Mouse (Mus musculus): ENCODE results near the gene Lpo. TPM values are rescaled to one million over a fixed set of nuclear protein-coding genes. Genes with fewer than 3 reads are reported as not detected.

Gene Lpo
- polyA plus RNA-seq, 1 experiment from 2014 or later, result 0.54 TPM

DNA sequence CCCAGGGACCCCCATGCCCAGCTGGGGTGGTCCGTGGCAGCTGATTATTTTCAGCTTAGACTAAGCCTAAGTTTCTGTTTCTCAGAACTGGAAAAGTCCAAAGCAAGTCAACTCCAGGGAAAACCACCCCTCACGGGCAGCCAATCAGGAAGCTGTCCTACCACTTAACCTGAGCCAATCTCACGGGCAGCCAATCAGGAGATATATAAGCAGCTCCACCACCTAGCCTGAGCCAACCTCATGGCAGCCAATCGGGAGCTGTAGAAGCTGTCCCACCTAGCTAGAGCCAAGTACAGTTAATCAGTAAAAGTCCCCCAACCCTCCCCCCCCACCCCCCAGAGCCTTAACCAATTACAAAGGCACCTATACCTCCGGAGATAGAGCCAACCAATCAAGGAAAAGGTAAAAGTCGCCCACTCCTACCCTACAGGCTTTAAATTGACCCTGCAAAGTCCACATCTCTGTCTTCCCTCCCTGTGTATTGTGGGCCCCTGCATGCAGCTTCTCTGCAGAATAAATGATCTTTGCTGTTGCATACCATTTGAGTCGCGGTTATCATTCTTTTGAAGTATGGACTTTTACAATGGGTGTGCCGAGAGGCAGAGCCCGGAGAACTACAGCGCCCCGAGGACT lies 19.0 kb upstream of the Lpo start:
- Histone ChIP-seq H3K4me3 (replicated peaks) (no peak overlapping the region), H3K27ac (no peak overlapping the region), H3K4me2 (replicated peaks) (no peak overlapping the region), H3K9me3 (no peaks in the 10 kb centered on the region), H3K9ac (replicated peaks) (no peak overlapping the region), H3K36me3 (no peaks in the 10 kb centered on the region), H3K4me1 (replicated peaks) (no peaks in the 10 kb centered on the region), H3K27me3 (no peaks in the 10 kb centered on the region)
- no peak for ATAC-seq
- WGBS, result 82% methylated on average over 12 of the region's 12 CpGs

DNA sequence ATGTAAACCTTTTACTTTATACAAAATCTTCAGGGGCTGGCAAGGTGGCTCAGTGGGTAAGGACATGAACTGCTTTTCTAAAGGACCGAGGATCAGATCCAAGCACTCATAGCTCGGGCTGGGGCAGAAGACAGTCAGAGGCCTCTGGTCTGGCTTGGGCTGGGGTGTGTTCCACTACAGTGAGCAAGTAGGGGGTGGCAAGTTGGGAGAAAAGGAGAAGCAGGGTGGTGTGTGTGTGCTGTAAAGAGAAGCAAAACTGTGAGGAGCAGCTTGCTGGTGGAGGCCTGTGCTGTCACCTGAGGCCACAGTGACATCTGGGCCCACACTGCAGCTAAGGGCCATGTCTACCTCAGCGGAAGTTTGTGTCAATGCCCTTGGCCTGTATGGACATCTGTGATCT lies 13.3 kb upstream of the Lpo start:
- no peak for ATAC-seq
- H3K9me3 ChIP-seq, result no peaks in the 10 kb centered on the region
- no peak overlapping the region for H3K4me2 ChIP-seq (replicated peaks)
- no peaks in the 10 kb centered on the region for H3K27me3 ChIP-seq
- H3K27ac ChIP-seq, result no peak overlapping the region
- H3K4me1 ChIP-seq (replicated peaks), result no peaks in the 10 kb centered on the region
- 82% methylated on average over 3 of the region's 3 CpGs for WGBS
- H3K9ac ChIP-seq (replicated peaks), result no peak overlapping the region
- no peaks in the 10 kb centered on the region for H3K36me3 ChIP-seq
- H3K4me3 ChIP-seq (replicated peaks), result no peak overlapping the region

DNA sequence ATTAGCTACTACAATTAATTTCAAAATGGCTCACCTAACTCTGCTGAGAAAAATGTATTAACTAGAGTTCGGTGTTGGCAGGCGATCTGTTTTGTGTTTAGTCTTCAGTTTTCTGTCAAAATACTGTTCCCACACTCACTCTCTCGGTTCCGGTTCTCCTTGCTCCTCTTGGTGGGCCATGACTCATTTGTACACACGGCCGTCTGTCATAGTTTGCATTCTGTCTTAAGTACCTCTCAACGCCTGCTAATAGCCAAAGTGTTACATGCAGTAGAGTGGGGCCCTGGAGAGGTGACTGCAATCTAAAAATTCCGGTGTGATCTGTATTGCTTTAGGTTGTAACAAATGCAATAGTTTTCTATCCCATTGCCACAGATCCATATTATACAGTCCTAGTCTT lies 12.6 kb upstream of the Lpo start:
- no peak overlapping the region for H3K9ac ChIP-seq (replicated peaks)
- H3K9me3 ChIP-seq, result no peaks in the 10 kb centered on the region
- no peak for ATAC-seq
- 95% methylated on average over 8 of the region's 8 CpGs for WGBS
- no peak overlapping the region for H3K4me2 ChIP-seq (replicated peaks)
- H3K36me3 ChIP-seq, result no peaks in the 10 kb centered on the region
- no peak overlapping the region for H3K4me3 ChIP-seq (replicated peaks)
- no peak overlapping the region for H3K27ac ChIP-seq
- no peaks in the 10 kb centered on the region for H3K4me1 ChIP-seq (replicated peaks)
- no peaks in the 10 kb centered on the region for H3K27me3 ChIP-seq

DNA sequence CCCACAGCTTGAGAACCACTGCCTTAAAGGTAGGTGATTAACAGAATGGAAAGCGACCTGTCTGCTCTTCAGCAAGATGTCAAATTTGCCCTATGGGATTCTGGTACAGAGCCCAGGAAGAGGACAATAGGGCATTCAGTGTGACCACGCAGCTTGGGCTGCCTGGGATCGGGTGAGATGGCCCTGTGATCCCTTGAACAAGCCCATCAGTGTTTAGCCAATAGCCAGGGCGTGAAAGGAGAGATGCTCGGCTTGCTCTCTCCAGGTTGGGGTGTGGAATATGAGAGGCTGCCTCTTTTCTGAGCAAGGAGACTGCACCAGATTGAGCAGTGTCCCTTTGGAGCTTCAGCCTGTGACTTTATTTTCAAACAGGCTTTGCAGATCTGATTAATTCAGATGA lies 6.6 kb downstream of the Lpo start:
- Histone ChIP-seq H3K9me3 (no peaks in the 10 kb centered on the region), H3K4me2 (replicated peaks) (no peak overlapping the region), H3K9ac (replicated peaks) (no peak overlapping the region), H3K36me3 (no peaks in the 10 kb centered on the region), H3K27ac (no peak overlapping the region), H3K4me3 (replicated peaks) (no peak overlapping the region), H3K4me1 (replicated peaks) (peaks cover 10% of the 10 kb centered on the region), H3K27me3 (0 out of 2 replicates have a peak, but pooled peaks cover 3% of the 10 kb centered on the region)
- WGBS, result 41% methylated on average over 5 of the region's 5 CpGs
- no peak for ATAC-seq

DNA sequence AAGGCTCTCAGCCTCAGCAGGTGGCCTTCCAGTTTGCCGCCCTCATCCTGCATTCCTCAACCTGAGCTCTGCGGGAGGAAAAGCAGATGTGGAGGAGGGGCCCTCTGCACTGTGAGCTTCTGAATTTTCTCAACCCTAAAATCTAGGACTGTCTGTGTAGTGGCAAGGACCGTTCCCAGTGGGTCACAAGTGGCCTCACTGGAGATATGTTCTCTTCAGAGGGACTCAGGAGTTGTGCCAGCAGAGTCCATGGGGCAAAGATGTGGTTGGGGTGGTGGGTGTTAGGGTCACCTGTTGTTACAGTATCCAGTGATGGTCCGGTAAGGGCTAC lies 10.7 kb downstream of the Lpo start:
- ATAC-seq, result peak; percentile 58; the same call in 1 of the 2 replicates
- peak overlapping the region; percentile 39 for H3K4me3 ChIP-seq (replicated peaks)
- peak overlapping the region; percentile 58 for H3K4me2 ChIP-seq (replicated peaks)
- WGBS, result 35% methylated on average over 4 of the region's 4 CpGs
- peak overlapping the region; percentile 60 for H3K9ac ChIP-seq (replicated peaks)
- H3K4me1 ChIP-seq (replicated peaks), result peaks cover 19% of the 10 kb centered on the region
- no peaks in the 10 kb centered on the region for H3K9me3 ChIP-seq
- no peaks in the 10 kb centered on the region for H3K36me3 ChIP-seq
- no peak overlapping the region for H3K27ac ChIP-seq
- H3K27me3 ChIP-seq, result no peaks in the 10 kb centered on the region

DNA sequence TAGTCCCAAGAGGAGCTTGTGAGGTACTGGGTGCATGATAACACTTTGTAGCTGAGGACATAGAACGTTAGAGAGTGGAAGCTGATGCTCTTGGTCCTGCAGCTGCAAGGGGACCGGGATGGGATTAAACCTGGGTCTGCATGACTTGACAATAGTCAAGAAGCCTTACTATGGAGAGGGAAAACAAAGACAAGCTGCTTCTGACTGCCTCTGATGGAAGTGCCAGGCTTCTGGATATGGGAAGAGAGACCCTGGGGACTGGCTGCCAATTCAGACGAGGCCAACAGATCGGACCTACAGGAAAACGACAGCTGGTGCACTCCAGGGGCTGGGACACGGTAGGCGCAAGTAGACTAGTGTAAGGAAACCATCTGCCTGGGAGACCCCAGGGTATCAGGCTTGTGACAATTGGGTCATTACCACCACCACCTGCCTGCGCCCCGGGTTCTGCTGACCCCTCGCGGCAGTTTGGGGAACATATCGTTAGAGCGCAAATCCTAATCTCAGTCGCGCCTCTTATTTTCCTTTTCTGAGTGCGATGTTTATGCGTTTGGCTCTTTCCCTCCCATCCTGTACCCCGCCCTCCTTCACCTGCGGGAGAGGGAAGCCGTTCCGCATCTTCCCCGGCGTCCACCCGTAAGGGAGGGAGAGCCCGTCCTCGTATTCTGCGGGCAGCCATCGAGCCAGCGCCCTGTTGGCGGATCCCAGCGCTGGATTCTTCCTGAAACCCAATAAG lies 11.2 kb downstream of the Lpo start:
- Histone ChIP-seq H3K27ac (peak overlapping the region; percentile 36; the same call in 1 of the 2 replicates), H3K27me3 (no peaks in the 10 kb centered on the region), H3K36me3 (no peaks in the 10 kb centered on the region)

DNA sequence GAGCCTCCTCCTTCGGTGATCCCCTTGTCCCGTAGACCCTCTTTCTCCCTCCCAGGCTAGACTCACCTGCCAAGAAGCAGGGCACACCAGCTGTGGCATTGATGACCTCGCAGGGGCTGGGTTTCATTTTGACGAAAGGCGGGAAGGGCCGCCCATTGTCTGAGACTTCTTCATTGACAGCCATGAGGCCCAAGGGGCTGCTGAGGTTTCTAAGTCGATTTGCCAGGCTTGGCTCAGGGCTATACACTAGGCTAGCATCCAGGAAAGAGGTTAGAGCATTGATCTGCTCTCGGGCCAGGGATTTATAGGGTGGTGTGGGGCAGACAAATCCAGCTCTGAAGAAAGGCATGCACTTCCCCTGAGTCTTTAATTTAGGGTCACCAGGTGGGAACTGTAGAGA lies 13.3 kb downstream of the Lpo start:
- Histone ChIP-seq H3K27ac (no peak overlapping the region), H3K4me1 (replicated peaks) (peaks cover 24% of the 10 kb centered on the region), H3K4me2 (replicated peaks) (no peak overlapping the region), H3K9me3 (no peaks in the 10 kb centered on the region), H3K9ac (replicated peaks) (no peak overlapping the region), H3K27me3 (no peaks in the 10 kb centered on the region), H3K36me3 (no peaks in the 10 kb centered on the region), H3K4me3 (replicated peaks) (no peak overlapping the region)
- WGBS, result 62% methylated on average over 8 of the region's 8 CpGs
- no peak for ATAC-seq

More for the DNA sequence above, 11.2 kb downstream of the Lpo start:
- peak; percentile 91 for ATAC-seq
- WGBS, result 2% methylated on average over 31 of the region's 31 CpGs
- Histone ChIP-seq H3K9me3 (no peaks in the 10 kb centered on the region), H3K4me2 (replicated peaks) (peak overlapping the region; percentile 58), H3K4me3 (replicated peaks) (peak overlapping the region; percentile 39), H3K9ac (replicated peaks) (peak overlapping the region; percentile 60), H3K4me1 (replicated peaks) (peaks cover 19% of the 10 kb centered on the region)

DNA sequence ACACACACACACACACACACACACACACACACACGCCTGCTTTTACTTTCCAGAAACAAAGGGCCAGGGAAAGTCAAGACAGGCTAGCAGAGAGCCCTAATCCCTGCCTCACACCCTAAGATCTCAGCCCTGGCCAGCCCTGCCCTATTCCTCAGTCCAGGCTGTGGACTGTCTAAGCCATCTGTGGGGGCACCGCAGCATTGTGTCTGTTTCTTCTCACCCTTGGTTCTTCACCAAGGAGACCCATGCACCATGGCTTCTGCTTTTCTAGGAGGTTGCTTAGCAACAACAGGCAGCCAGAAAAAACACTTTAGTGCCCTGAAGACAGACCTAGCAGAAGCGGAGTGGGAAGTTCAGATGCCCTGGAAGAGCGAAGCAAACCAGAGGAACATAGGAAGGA lies 16.7 kb downstream of the Lpo start:
- no peaks in the 10 kb centered on the region for H3K9me3 ChIP-seq
- no peak overlapping the region for H3K4me3 ChIP-seq (replicated peaks)
- 50% methylated on average over 4 of the region's 4 CpGs for WGBS
- no peaks in the 10 kb centered on the region for H3K27me3 ChIP-seq
- 0 out of 2 replicates have a peak, but pooled peaks have one; percentile 55 for ATAC-seq
- H3K27ac ChIP-seq, result no peak overlapping the region
- H3K4me1 ChIP-seq (replicated peaks), result peaks cover 13% of the 10 kb centered on the region
- H3K36me3 ChIP-seq, result no peaks in the 10 kb centered on the region
- no peak overlapping the region for H3K4me2 ChIP-seq (replicated peaks)
- H3K9ac ChIP-seq (replicated peaks), result no peak overlapping the region

DNA sequence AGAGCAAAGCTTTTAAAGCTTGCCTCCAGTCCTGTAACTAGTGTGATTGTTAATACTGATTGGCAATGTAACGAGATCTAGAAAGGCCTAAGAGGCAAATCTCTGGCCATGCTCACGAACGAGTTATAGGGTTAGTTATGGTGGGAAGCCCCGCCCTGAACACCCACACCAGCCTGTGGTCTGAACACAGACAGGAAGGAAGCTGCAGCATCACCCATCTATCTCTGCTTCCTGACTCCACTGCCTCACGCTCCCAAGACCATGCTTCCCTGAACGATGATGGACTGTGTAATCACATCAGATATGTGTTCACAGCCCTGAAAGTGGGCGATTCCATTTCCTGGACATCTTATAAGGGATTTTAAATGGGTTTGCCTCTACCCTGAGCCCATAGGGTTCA lies 19.9 kb downstream of the Lpo start:
- no peak for ATAC-seq
- H3K4me3 ChIP-seq (replicated peaks), result no peak overlapping the region

DNA sequence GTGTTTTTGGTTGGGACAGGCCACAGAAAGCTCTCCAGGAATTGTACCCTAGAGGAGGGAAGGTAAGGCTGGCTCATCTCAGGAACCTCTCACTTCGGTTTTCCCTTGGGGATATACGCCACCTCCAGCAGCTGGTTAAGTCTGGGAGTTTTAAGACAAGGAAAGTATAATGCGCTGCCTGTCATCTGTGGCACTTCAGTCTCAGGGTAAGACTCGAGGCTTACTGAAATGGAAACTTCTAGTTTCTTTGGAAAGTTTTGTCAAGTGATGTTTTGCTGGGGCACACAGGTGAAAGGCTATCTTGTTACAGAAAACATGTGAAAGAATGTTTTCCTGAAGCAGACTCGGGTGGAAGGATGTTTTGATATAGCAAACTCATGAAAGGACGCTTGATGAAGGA lies 20.7 kb downstream of the Lpo start:
- no peak overlapping the region for H3K27ac ChIP-seq
- peaks cover 6% of the 10 kb centered on the region for H3K4me1 ChIP-seq (replicated peaks)
- H3K4me3 ChIP-seq (replicated peaks), result no peak overlapping the region
- no peaks in the 10 kb centered on the region for H3K9me3 ChIP-seq
- ATAC-seq, result no peak
- 86% methylated on average over 6 of the region's 6 CpGs for WGBS
- H3K9ac ChIP-seq (replicated peaks), result no peak overlapping the region
- H3K36me3 ChIP-seq, result no peaks in the 10 kb centered on the region
- H3K4me2 ChIP-seq (replicated peaks), result no peak overlapping the region
- no peaks in the 10 kb centered on the region for H3K27me3 ChIP-seq

More for the DNA sequence above, 19.9 kb downstream of the Lpo start:
- Histone ChIP-seq H3K27ac (no peak overlapping the region), H3K27me3 (no peaks in the 10 kb centered on the region), H3K9me3 (no peaks in the 10 kb centered on the region), H3K4me1 (replicated peaks) (peaks cover 6% of the 10 kb centered on the region), H3K36me3 (no peaks in the 10 kb centered on the region), H3K4me2 (replicated peaks) (no peak overlapping the region), H3K9ac (replicated peaks) (no peak overlapping the region)
- WGBS, result 90% methylated on average over 7 of the region's 7 CpGs

DNA sequence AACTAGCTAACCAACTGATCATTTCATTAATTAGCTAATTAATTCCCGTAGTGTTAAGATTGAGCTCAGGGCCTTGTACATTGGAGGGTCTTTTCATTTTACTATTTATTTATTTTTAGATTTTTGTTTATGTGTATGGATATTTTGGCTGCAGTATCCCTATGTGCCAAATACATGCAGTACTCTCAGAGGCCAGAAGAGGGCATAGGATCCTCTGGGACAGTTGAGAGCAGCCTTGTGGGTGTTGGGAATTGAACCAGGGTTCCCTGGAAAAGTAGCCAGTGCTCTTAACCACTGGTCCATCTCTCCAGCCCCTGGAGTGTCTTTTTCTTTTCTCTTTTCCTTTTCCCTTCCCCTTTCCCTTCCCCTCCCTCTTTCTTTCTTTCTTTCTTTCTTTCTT lies 22.6 kb downstream of the Lpo start:
- 82% methylated on average over 1 of the region's 1 CpGs for WGBS
- no peak for ATAC-seq

DNA sequence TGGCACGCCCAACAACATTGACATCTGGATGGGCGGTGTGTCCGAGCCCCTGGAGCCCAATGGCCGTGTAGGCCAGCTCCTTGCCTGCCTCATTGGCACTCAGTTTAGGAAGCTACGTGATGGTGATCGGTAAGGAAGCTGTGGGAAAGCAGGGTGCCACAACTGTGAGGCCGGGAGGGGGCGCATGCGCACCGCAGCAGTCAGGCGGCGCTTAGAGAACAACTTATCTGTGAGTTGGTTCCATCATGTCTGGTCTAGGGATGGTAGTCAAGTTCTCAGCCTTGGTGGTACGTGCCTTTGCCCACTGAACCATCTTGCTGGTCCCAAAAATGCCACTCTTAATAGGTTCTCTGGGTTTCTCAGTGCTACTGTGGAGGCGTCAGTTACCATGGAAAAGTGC lies 25.5 kb downstream of the Lpo start:
- H3K27me3 ChIP-seq, result no peaks in the 10 kb centered on the region
- ATAC-seq, result no peak
- no peaks in the 10 kb centered on the region for H3K4me1 ChIP-seq (replicated peaks)
- no peaks in the 10 kb centered on the region for H3K36me3 ChIP-seq
- no peak overlapping the region for H3K4me3 ChIP-seq (replicated peaks)
- no peaks in the 10 kb centered on the region for H3K9me3 ChIP-seq
- no peak overlapping the region for H3K27ac ChIP-seq
- H3K4me2 ChIP-seq (replicated peaks), result no peak overlapping the region
- WGBS, result 52% methylated on average over 14 of the region's 14 CpGs
- no peak overlapping the region for H3K9ac ChIP-seq (replicated peaks)

More for the DNA sequence above, 22.6 kb downstream of the Lpo start:
- H3K27me3 ChIP-seq, result no peaks in the 10 kb centered on the region
- no peak overlapping the region for H3K9ac ChIP-seq (replicated peaks)
- H3K9me3 ChIP-seq, result no peaks in the 10 kb centered on the region
- H3K27ac ChIP-seq, result no peak overlapping the region
- H3K4me1 ChIP-seq (replicated peaks), result no peaks in the 10 kb centered on the region
- no peak overlapping the region for H3K4me3 ChIP-seq (replicated peaks)
- no peak overlapping the region for H3K4me2 ChIP-seq (replicated peaks)
- no peaks in the 10 kb centered on the region for H3K36me3 ChIP-seq
